Mouse (Mus musculus): ENCODE measurements at regions not wholly inside any gene's neighbourhood (a gene's known extent, or its start where the extent isn't known, plus 50 kb on each side); places are given as distances from the start of the nearest gene placed in this dataset.

DNA sequence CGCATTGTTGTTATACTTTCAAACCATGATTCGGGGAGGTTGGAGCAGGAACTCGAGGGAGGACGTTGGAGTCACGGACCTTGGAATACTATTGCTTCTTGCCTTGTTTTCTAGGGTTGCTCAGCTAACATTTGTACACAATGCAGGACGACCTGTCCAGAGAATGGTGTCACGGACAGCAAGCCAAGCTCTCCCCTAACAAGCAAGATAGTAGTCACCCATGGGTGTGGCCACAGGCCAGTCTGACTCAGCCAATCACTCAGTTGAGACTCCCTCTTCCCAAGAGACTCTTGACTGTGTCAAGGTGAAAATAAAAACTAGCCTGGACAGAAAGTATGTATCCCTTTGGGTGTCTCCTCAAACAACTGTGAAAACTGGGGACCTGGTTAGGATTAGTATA, 291.2 kb upstream of the Tgfbr2 start:
- TF ChIP-seq POLR2A (IDR thresholded peaks at IDR 0.05; ENCODE audit: low read depth, low read length): no peak
- no peak for TF ChIP-seq CTCF (IDR thresholded peaks at IDR 0.05; ENCODE audit: extremely low read depth, insufficient read depth, insufficient read length, insufficient replicate concordance)

Measured in spleen, adult 2 months (tissue).